ENCODE assay signal across 8 mouse cellular contexts in the genomic region with DNA sequence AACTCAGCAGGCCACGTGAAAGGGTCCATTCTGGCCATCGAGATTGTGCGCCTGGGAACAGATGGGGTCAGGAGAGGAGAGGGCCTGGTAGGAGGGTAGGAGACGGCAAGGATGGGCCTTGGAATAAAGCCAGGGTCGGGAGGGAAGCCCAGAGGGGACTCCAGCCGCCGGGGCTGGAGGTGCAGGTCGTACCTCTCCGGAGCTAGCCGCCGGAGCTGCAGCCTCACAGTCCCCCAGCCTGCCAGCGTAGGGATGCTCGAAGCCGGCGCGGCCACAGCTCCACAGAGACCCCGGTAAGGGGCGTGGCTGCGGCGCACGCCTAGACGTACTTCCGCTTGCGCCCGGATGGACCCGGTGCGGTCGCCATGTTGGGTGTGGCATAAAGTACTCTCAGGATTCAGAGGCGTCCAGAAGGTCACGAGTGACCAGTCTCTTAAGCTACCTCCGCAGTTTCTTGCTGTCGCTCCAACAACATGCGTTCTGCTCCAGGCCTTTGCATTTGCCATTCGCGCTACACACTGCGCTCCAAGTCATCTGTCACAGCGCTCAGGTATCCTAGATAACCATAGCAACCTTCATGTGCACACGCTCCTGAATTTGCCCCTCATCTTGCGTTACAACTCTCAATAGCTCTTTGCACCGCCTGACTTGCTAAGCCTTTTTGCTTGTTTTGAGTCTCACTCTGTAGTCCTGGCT. TPM values are rescaled to one million over a fixed set of nuclear protein-coding genes. Genes with fewer than 3 reads are reported as not detected.
DNase-seq lines count a peak whose midpoint lies in the region; ATAC-seq and TF ChIP-seq lines count a peak whose summit lies in the region.

Fbxl18 (minus strand) TSS at position 504 of the 696 bp plus-strand sequence.

- ATAC-seq in kidney, embryonic 15.5 days (replicated peaks; ENCODE audit: low FRiP score) = peak; percentile 94
- peak; percentile 92 for ATAC-seq in liver, embryonic 12.5 days
- peak; percentile 94 for ATAC-seq in stomach, embryonic 15.5 days (ENCODE audit: insufficient read depth, low FRiP score, low read depth)

- H3K4me3 ChIP-seq in bone marrow macrophage, adult 2 months (ENCODE audit: insufficient read depth, low read length) = peak within 1 kb of the TSS; percentile 93
- peak within 1 kb of the TSS; percentile 75 for H3K4me3 ChIP-seq in embryonic fibroblast, embryonic 13.5 days (ENCODE audit: insufficient read depth, low read length)
- peak within 1 kb of the TSS; percentile 90 for H3K4me3 ChIP-seq in heart, embryonic 10.5 days
- H3K4me3 ChIP-seq in kidney, embryonic 15.5 days (replicated peaks) = peak within 1 kb of the TSS; percentile 83
- H3K4me3 ChIP-seq in liver, embryonic 12.5 days = peak within 1 kb of the TSS; percentile 83
- peak within 1 kb of the TSS; percentile 74 for H3K4me3 ChIP-seq in stomach, embryonic 15.5 days (replicated peaks)

- H3K9ac ChIP-seq in kidney, embryonic 15.5 days = peak within 1 kb of the TSS; percentile 79
- peak within 1 kb of the TSS; percentile 86 for H3K9ac ChIP-seq in liver, embryonic 12.5 days
- peak within 1 kb of the TSS; percentile 49 for H3K9ac ChIP-seq in stomach, embryonic 15.5 days

- TF ChIP-seq CTCF in bone marrow macrophage, adult 2 months (IDR thresholded peaks at IDR 0.05; ENCODE audit: low read depth, low read length) = no peak
- TF ChIP-seq CTCF in embryonic fibroblast, embryonic 13.5 days (IDR thresholded peaks at IDR 0.05; ENCODE audit: borderline replicate concordance, insufficient read depth, low read length) = no peak

- H3K27me3 ChIP-seq in heart, embryonic 10.5 days (ENCODE audit: insufficient read depth, poor library complexity, severe bottlenecking) = no peaks in the 10 kb centered on the region
- H3K27me3 ChIP-seq in kidney, embryonic 15.5 days = no peaks in the 10 kb centered on the region
- no peaks in the 10 kb centered on the region for H3K27me3 ChIP-seq in liver, embryonic 12.5 days (replicated peaks)
- no peaks in the 10 kb centered on the region for H3K27me3 ChIP-seq in stomach, embryonic 15.5 days (replicated peaks)

- H3K36me3 ChIP-seq in heart, embryonic 10.5 days = peaks cover 19% of the 10 kb centered on the region
- peaks cover 21% of the 10 kb centered on the region for H3K36me3 ChIP-seq in kidney, embryonic 15.5 days
- peaks cover 13% of the 10 kb centered on the region for H3K36me3 ChIP-seq in liver, embryonic 12.5 days
- 0 out of 2 replicates have a peak, but pooled peaks cover 6% of the 10 kb centered on the region for H3K36me3 ChIP-seq in stomach, embryonic 15.5 days

- under 1% methylated on average over 40 of the region's 40 CpGs for WGBS in heart, embryonic 10.5 days
- WGBS in kidney, embryonic 15.5 days = under 1% methylated on average over 40 of the region's 40 CpGs
- WGBS in liver, embryonic 12.5 days (ENCODE audit: insufficient replicate concordance) = under 1% methylated on average over 40 of the region's 40 CpGs
- WGBS in stomach, embryonic 15.5 days = 0% methylated on average over 30 of the region's 40 CpGs

- H3K27ac ChIP-seq in bone marrow macrophage, adult 2 months (ENCODE audit: insufficient read depth, low read depth, low read length) = peak within 1 kb of the TSS; percentile 89
- peak within 1 kb of the TSS; percentile 41 for H3K27ac ChIP-seq in embryonic fibroblast, embryonic 13.5 days (ENCODE audit: insufficient read depth, low read length)
- H3K27ac ChIP-seq in heart, embryonic 10.5 days = peak within 1 kb of the TSS; percentile 92
- H3K27ac ChIP-seq in kidney, embryonic 15.5 days = peak within 1 kb of the TSS; percentile 78
- peak within 1 kb of the TSS; percentile 79 for H3K27ac ChIP-seq in liver, embryonic 12.5 days
- peak within 1 kb of the TSS; percentile 38 for H3K27ac ChIP-seq in stomach, embryonic 15.5 days

- peak; percentile 91 for DNase-seq in B cell, adult 2 months
- peak; percentile 96 for DNase-seq in heart, embryonic 10.5 days (ENCODE audit: low spot score)
- peak; percentile 80 to 86 for DNase-seq in natural killer cell, adult 2 months (ENCODE audit: low spot score in 2 of 2)

- H3K9me3 ChIP-seq in heart, embryonic 10.5 days = no peaks in the 10 kb centered on the region
- H3K9me3 ChIP-seq in kidney, embryonic 15.5 days (replicated peaks) = no peaks in the 10 kb centered on the region
- H3K9me3 ChIP-seq in liver, embryonic 12.5 days (replicated peaks) = no peaks in the 10 kb centered on the region
- H3K9me3 ChIP-seq in stomach, embryonic 15.5 days = no peaks in the 10 kb centered on the region

- TF ChIP-seq POLR2A in bone marrow macrophage, adult 2 months (IDR thresholded peaks at IDR 0.05; ENCODE audit: borderline replicate concordance, low read depth, low read length) = no peak
- peak; percentile 77 for TF ChIP-seq POLR2A in embryonic fibroblast, embryonic 13.5 days (IDR thresholded peaks at IDR 0.05; ENCODE audit: low read depth, low read length)

- H3K4me1 ChIP-seq in bone marrow macrophage, adult 2 months (ENCODE audit: control insufficient read depth, insufficient read depth, low read length) = peaks cover 10% of the 10 kb centered on the region
- H3K4me1 ChIP-seq in embryonic fibroblast, embryonic 13.5 days (ENCODE audit: control insufficient read depth, insufficient read depth, low read length) = 0 out of 2 replicates have a peak, but pooled peaks cover 3% of the 10 kb centered on the region
- H3K4me1 ChIP-seq in heart, embryonic 10.5 days = peaks cover 19% of the 10 kb centered on the region
- peaks cover 24% of the 10 kb centered on the region for H3K4me1 ChIP-seq in kidney, embryonic 15.5 days
- peaks cover 38% of the 10 kb centered on the region for H3K4me1 ChIP-seq in liver, embryonic 12.5 days
- H3K4me1 ChIP-seq in stomach, embryonic 15.5 days = peaks cover 8% of the 10 kb centered on the region

- H3K4me2 ChIP-seq in kidney, embryonic 15.5 days = peak within 1 kb of the TSS; percentile 90
- peak within 1 kb of the TSS; percentile 96 for H3K4me2 ChIP-seq in liver, embryonic 12.5 days
- peak within 1 kb of the TSS; percentile 80 for H3K4me2 ChIP-seq in stomach, embryonic 15.5 days

RNA-seq across cellular contexts. Expression of gene Fbxl18, which starts in this region (rescaled TPM):
- polyA plus RNA-seq in bone marrow macrophage, adult 2 months (2012; ENCODE audit: insufficient read depth, insufficient read length, missing spikeins) = 9.0 and 12.5 TPM in 2 replicates
- 8.7 and 8.8 TPM in 2 replicates for polyA plus RNA-seq in embryonic fibroblast, embryonic 13.5 days (2011; ENCODE audit: insufficient read length, low read depth, missing spikeins)
- 13.4 and 14.6 TPM in 2 replicates for polyA plus RNA-seq in heart, embryonic 10.5 days (2016; fragmentation: Nextera tagmentation; extraction: Ambion mirVana)
- polyA plus RNA-seq in kidney, embryonic 15.5 days (2015; fragmentation: Nextera tagmentation; extraction: Ambion mirVana) = 16.7 and 17.8 TPM in 2 replicates
- polyA plus RNA-seq in liver, embryonic 12.5 days (2016; fragmentation: Nextera tagmentation; extraction: Ambion mirVana) = 5.8 and 6.1 TPM in 2 replicates
- polyA plus RNA-seq in stomach, embryonic 15.5 days (2015; fragmentation: Nextera tagmentation; extraction: Ambion mirVana) = 12.3 and 12.6 TPM in 2 replicates

Comparison
In these comparisons a context has a peak if more than half of its experiments do, and no peak if none do; other contexts are left out.
1. Peak in every context shown above with its lines: DNase-seq, ATAC-seq, H3K4me3 ChIP-seq and H3K27ac ChIP-seq.
2. H3K27ac ChIP-seq: peak in every context shown above with its lines; median percentile 92 in heart, embryonic 10.5 days; 89 in bone marrow macrophage, adult 2 months; 79 in liver, embryonic 12.5 days; 78 in kidney, embryonic 15.5 days; 41 in embryonic fibroblast, embryonic 13.5 days; 38 in stomach, embryonic 15.5 days.